Mouse (Mus musculus) MEL (cell line): Measurements from ENCODE around the gene Otogl.

Experiments
- NELFE ChIP-seq: IDR thresholded peaks from 2 replicates; pipeline ENCODE4 v1.6.1; 2011; ENCODE audit warnings: low read depth, low read length, improper control_type of control experiment
- POLR2A ChIP-seq, 2 experiments: IDR thresholded peaks; 2 replicates each; pipeline ENCODE4 v1.6.1; 2011 to 2012; ENCODE audit warnings: low read length in 2 of 2, mild to moderate bottlenecking in 2 of 2, control low read depth in 1 of 2, improper control_type of control experiment in 1 of 2, low read depth in 1 of 2, moderate library complexity in 1 of 2; ENCODE audit not compliant: control insufficient read depth in 1 of 2, insufficient read depth in 1 of 2, poor library complexity in 1 of 2
- RCOR1 ChIP-seq: IDR thresholded peaks from 2 replicates; pipeline ENCODE4 v1.6.1; 2012; ENCODE audit warnings: low read depth, mild to moderate bottlenecking, inconsistent platforms, low read length, improper control_type of control experiment

GRCm38 (mm10) chr10:107860235-107860917 lies 51.6 kb downstream of the Otogl start:
- TF ChIP-seq NELFE (no peak), POLR2A (IDR thresholded peaks at IDR 0.05; ENCODE audit: control insufficient read depth in 1 of 2, insufficient read depth in 1 of 2, low read depth in 1 of 2, low read length in 2 of 2, poor library complexity in 1 of 2) (no peak), RCOR1 (no peak)
